Comparison of ENCODE assay signal across 8 mouse cellular contexts in the genomic region with DNA sequence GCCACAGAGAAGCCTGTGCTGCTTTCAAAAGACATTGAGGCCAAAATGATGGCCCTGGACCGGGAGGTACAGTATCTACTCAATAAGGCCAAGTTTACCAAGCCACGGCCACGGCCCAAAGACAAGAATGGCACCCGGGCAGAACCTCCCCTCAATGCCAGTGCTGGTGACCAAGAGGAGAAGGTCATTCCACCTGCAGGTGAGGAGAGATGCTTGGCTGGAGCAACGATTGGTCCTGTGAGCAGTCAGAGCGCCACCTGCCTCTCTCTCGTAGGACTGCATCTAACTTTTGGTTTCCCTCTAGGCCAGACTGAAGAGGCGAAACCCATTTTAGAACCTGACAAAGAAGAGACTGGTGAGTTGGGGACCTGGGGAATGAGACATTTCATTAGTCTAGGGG. TPM values are rescaled to one million over a fixed set of nuclear protein-coding genes. Genes with fewer than 3 reads are reported as not detected.
A peak's percentile ranks its signal among the peaks of the same experiment; 100 is the strongest.
DNase-seq lines count a peak whose midpoint lies in the region; ATAC-seq and TF ChIP-seq lines count a peak whose summit lies in the region.

No protein-coding gene starts in this region.

- DNase-seq in heart, postnatal 0 days (ENCODE audit: low spot score): peak; percentile 39
- no peak for DNase-seq in heart, adult 8-10 months (ENCODE audit: low spot score)
- DNase-seq in testis, postnatal 14 days (ENCODE audit: low spot score): no peak
- peak; percentile 77 for DNase-seq in cerebellum, adult 9-10 months
- DNase-seq in limb, embryonic 14.5 days (ENCODE audit: low spot score): peak; percentile 42
- DNase-seq in right cerebral cortex, postnatal 14 days: peak; percentile 48
- DNase-seq in layer of hippocampus, adult 9-10 months (ENCODE audit: low spot score): no peak

- no peak overlapping the region for H3K4me2 ChIP-seq in heart, postnatal 0 days (ENCODE audit: low read depth, low read length)
- H3K4me2 ChIP-seq in limb, embryonic 14.5 days (replicated peaks; ENCODE audit: low read depth, low read length, severe bottlenecking): no peak overlapping the region

- TF ChIP-seq EP300 in heart, postnatal 0 days (IDR thresholded peaks at IDR 0.05; ENCODE audit: low read depth): no peak

- H3K27me3 ChIP-seq in heart, postnatal 0 days (ENCODE audit: control insufficient read depth, insufficient read depth, low read length): no peaks in the 10 kb centered on the region
- no peaks in the 10 kb centered on the region for H3K27me3 ChIP-seq in testis, adult 2 months (ENCODE audit: control insufficient read depth, insufficient read depth, low read length)
- no peaks in the 10 kb centered on the region for H3K27me3 ChIP-seq in limb, embryonic 14.5 days (ENCODE audit: control insufficient read depth, insufficient read depth, low read length)

- WGBS in heart, postnatal 0 days: 55% methylated on average over 8 of the region's 8 CpGs
- WGBS in limb, embryonic 14.5 days: 63% methylated on average over 8 of the region's 8 CpGs

- TF ChIP-seq POLR2A in testis, adult 2 months (IDR thresholded peaks at IDR 0.05; ENCODE audit: control insufficient read depth, low read depth, low read length): no peak
- no peak for TF ChIP-seq POLR2A in limb, embryonic 14.5 days (IDR thresholded peaks at IDR 0.05; ENCODE audit: borderline replicate concordance, extremely low read depth, insufficient read depth, insufficient read length)

- no peak overlapping the region for H3K27ac ChIP-seq in heart, postnatal 0 days (ENCODE audit: low read depth)
- no peak overlapping the region for H3K27ac ChIP-seq in testis, adult 2 months (ENCODE audit: control insufficient read depth, insufficient read depth, low read depth, low read length)
- H3K27ac ChIP-seq in limb, embryonic 14.5 days (replicated peaks; ENCODE audit: low read depth, low read length): no peak overlapping the region

- no peak overlapping the region for H3K4me3 ChIP-seq in heart, postnatal 0 days (ENCODE audit: low read depth, low read length)
- H3K4me3 ChIP-seq in testis, adult 2 months (ENCODE audit: control insufficient read depth, low read depth, low read length): no peak overlapping the region
- H3K4me3 ChIP-seq in limb, embryonic 14.5 days (replicated peaks; ENCODE audit: low read length): no peak overlapping the region

- no peak for ATAC-seq in heart, postnatal 0 days (ENCODE audit: insufficient read depth, low read depth)
- ATAC-seq in limb, embryonic 14.5 days (ENCODE audit: low FRiP score, low read depth): no peak

- H3K4me1 ChIP-seq in heart, postnatal 0 days (ENCODE audit: control insufficient read depth, insufficient read depth): no peaks in the 10 kb centered on the region
- no peaks in the 10 kb centered on the region for H3K4me1 ChIP-seq in testis, adult 2 months (ENCODE audit: control insufficient read depth, insufficient read depth, low read length)
- H3K4me1 ChIP-seq in limb, embryonic 14.5 days (ENCODE audit: control insufficient read depth, insufficient read depth, low read length): no peaks in the 10 kb centered on the region

- peaks cover 67% of the 10 kb centered on the region for H3K36me3 ChIP-seq in heart, postnatal 0 days (replicated peaks; ENCODE audit: control insufficient read depth, insufficient read depth, low read length)
- H3K36me3 ChIP-seq in testis, adult 2 months (ENCODE audit: control insufficient read depth, insufficient read depth, low read length): peaks cover 6% of the 10 kb centered on the region
- peaks cover 78% of the 10 kb centered on the region for H3K36me3 ChIP-seq in limb, embryonic 14.5 days (ENCODE audit: control insufficient read depth, insufficient read depth, low read length)

- no peaks in the 10 kb centered on the region for H3K9me3 ChIP-seq in heart, postnatal 0 days (replicated peaks; ENCODE audit: control insufficient read depth, low read length)
- H3K9me3 ChIP-seq in limb, embryonic 14.5 days (ENCODE audit: control insufficient read depth, low read length): no peaks in the 10 kb centered on the region

- no peak overlapping the region for H3K9ac ChIP-seq in heart, postnatal 0 days (replicated peaks; ENCODE audit: low read depth, low read length)
- no peak overlapping the region for H3K9ac ChIP-seq in limb, embryonic 14.5 days (ENCODE audit: low read depth, low read length, severe bottlenecking)

- TF ChIP-seq CTCF in heart, postnatal 0 days (IDR thresholded peaks at IDR 0.05; ENCODE audit: low read depth): peak; percentile 57
- TF ChIP-seq CTCF in testis, adult 2 months (IDR thresholded peaks at IDR 0.05; ENCODE audit: control insufficient read depth, insufficient read depth, insufficient replicate concordance, low read depth, low read length): peak; percentile 60; the same call in 1 of the 2 replicates

RNA-seq across cellular contexts. Expression of a gene that starts 7.4 kb away (rescaled TPM):
- 83.8 and 97.2 TPM in 2 replicates for total RNA-seq in heart, postnatal 0 days (2014; rRNA removed; ENCODE audit: low replicate concordance)
- polyA plus RNA-seq in heart, postnatal 0 days (2015; fragmentation: Nextera tagmentation; extraction: Ambion mirVana): 32.2 and 35.1 TPM in 2 replicates
- 10 to 100 TPM; 22.5 to 24.5 (median 22.9) TPM for total RNA-seq in heart, adult 8-10 months (2022)
- polyA plus RNA-seq in testis, adult 2 months (2012; rRNA removed): 14.1 and 14.7 TPM in 2 replicates
- 17.5 and 21.6 TPM in 2 replicates for polyA plus RNA-seq in limb, embryonic 14.5 days (2012; rRNA removed)
- 12.5 and 16.0 TPM in 2 replicates for polyA plus RNA-seq in limb, embryonic 14.5 days (2014; fragmentation: Nextera tagmentation; extraction: Ambion mirVana)

RNA-seq across cellular contexts. Expression of a gene that starts 10.0 kb away (rescaled TPM):
- total RNA-seq in heart, postnatal 0 days (2014; rRNA removed; ENCODE audit: low replicate concordance): 35.5 and 37.8 TPM in 2 replicates
- polyA plus RNA-seq in heart, postnatal 0 days (2015; fragmentation: Nextera tagmentation; extraction: Ambion mirVana): 5.4 and 5.9 TPM in 2 replicates
- 10 to 100 TPM; 50.4 to 82.6 (median 67.0) TPM for total RNA-seq in heart, adult 8-10 months (2022)
- polyA plus RNA-seq in testis, adult 2 months (2012; rRNA removed): 82.1 and 99.9 TPM in 2 replicates
- 64.1 and 64.4 TPM in 2 replicates for polyA plus RNA-seq in limb, embryonic 14.5 days (2012; rRNA removed)
- polyA plus RNA-seq in limb, embryonic 14.5 days (2014; fragmentation: Nextera tagmentation; extraction: Ambion mirVana): 27.5 and 28.5 TPM in 2 replicates

RNA-seq across cellular contexts. Expression of a gene that starts 17.7 kb away (rescaled TPM):
- 302 and 464 TPM in 2 replicates for total RNA-seq in heart, postnatal 0 days (2014; rRNA removed; ENCODE audit: low replicate concordance)
- polyA plus RNA-seq in heart, postnatal 0 days (2015; fragmentation: Nextera tagmentation; extraction: Ambion mirVana): 1,421 and 1,578 TPM in 2 replicates
- 100 to 1,000 TPM; 784 to 974 (median 849) TPM for total RNA-seq in heart, adult 8-10 months (2022)
- 194 and 199 TPM in 2 replicates for polyA plus RNA-seq in testis, adult 2 months (2012; rRNA removed)
- 680 and 1,089 TPM in 2 replicates for polyA plus RNA-seq in limb, embryonic 14.5 days (2012; rRNA removed)
- polyA plus RNA-seq in limb, embryonic 14.5 days (2014; fragmentation: Nextera tagmentation; extraction: Ambion mirVana): 2,627 and 2,837 TPM in 2 replicates

RNA-seq across cellular contexts. Expression of a gene that starts 18.1 kb away (rescaled TPM):
- 30.8 and 58.4 TPM in 2 replicates for total RNA-seq in heart, postnatal 0 days (2014; rRNA removed; ENCODE audit: low replicate concordance)
- polyA plus RNA-seq in heart, postnatal 0 days (2015; fragmentation: Nextera tagmentation; extraction: Ambion mirVana): 72.5 and 79.0 TPM in 2 replicates
- 10 to 100 TPM; 38.3 to 42.9 (median 41.2) TPM for total RNA-seq in heart, adult 8-10 months (2022)
- polyA plus RNA-seq in testis, adult 2 months (2012; rRNA removed): 40.0 and 41.8 TPM in 2 replicates
- polyA plus RNA-seq in limb, embryonic 14.5 days (2012; rRNA removed): 81.5 and 85.7 TPM in 2 replicates
- polyA plus RNA-seq in limb, embryonic 14.5 days (2014; fragmentation: Nextera tagmentation; extraction: Ambion mirVana): 127 and 144 TPM in 2 replicates

RNA-seq across cellular contexts. Expression of a gene that starts 27.8 kb away (rescaled TPM):
- 25.0 and 27.8 TPM in 2 replicates for total RNA-seq in heart, postnatal 0 days (2014; rRNA removed; ENCODE audit: low replicate concordance)
- 17.7 TPM in 2 replicates for polyA plus RNA-seq in heart, postnatal 0 days (2015; fragmentation: Nextera tagmentation; extraction: Ambion mirVana)
- total RNA-seq in heart, adult 8-10 months (2022): 10 to 100 TPM; 15.3 to 20.2 (median 16.5) TPM
- 19.2 and 19.4 TPM in 2 replicates for polyA plus RNA-seq in testis, adult 2 months (2012; rRNA removed)
- 28.5 and 32.9 TPM in 2 replicates for polyA plus RNA-seq in limb, embryonic 14.5 days (2012; rRNA removed)
- 27.8 and 29.9 TPM in 2 replicates for polyA plus RNA-seq in limb, embryonic 14.5 days (2014; fragmentation: Nextera tagmentation; extraction: Ambion mirVana)

Comparison
In these comparisons a context has a peak if more than half of its experiments do, and no peak if none do; other contexts are left out.
1. DNase-seq: peak in heart, postnatal 0 days (single experiment), cerebellum, adult 9-10 months (single experiment), limb, embryonic 14.5 days (single experiment) and right cerebral cortex, postnatal 14 days (single experiment); none in heart, adult 8-10 months (single experiment), testis, postnatal 14 days (single experiment) and layer of hippocampus, adult 9-10 months (single experiment).